Mouse (Mus musculus): ENCODE results near the gene Taok3. TPM values are rescaled to one million over a fixed set of nuclear protein-coding genes. Genes with fewer than 3 reads are reported as not detected.

Gene Taok3
- polyA plus RNA-seq, 1 experiment from 2014 or later, result 32.1 TPM

GRCm38 (mm10) chr5:117194672-117195071 lies 74.7 kb downstream of the Taok3 start:
- ATAC-seq, result no peak
- no peaks in the 10 kb centered on the region for H3K36me3 ChIP-seq (ENCODE audit: control insufficient read depth, insufficient read depth, low read length)
- no peaks in the 10 kb centered on the region for H3K9me3 ChIP-seq (replicated peaks; ENCODE audit: control insufficient read depth, low read length)
- WGBS, result 91% methylated on average over 5 of the region's 5 CpGs
- DNase-seq (ENCODE audit: low spot score), result no peak
- no peak overlapping the region for H3K4me2 ChIP-seq (ENCODE audit: low read length)
- H3K9ac ChIP-seq (ENCODE audit: low read length), result no peak overlapping the region
- no peak overlapping the region for H3K4me3 ChIP-seq (ENCODE audit: low read depth, low read length)
- H3K4me1 ChIP-seq (ENCODE audit: control insufficient read depth, insufficient read depth, low read length), result no peaks in the 10 kb centered on the region
- no peak overlapping the region for H3K27ac ChIP-seq (ENCODE audit: low read depth, low read length)
- H3K27me3 ChIP-seq (replicated peaks; ENCODE audit: control insufficient read depth, insufficient read depth, low read length), result no peaks in the 10 kb centered on the region

GRCm38 (mm10) chr5:117196551-117196950 lies 76.6 kb downstream of the Taok3 start:
- no peak overlapping the region for H3K4me3 ChIP-seq (ENCODE audit: low read depth, low read length)
- WGBS, result 95% methylated on average over 7 of the region's 7 CpGs
- no peak overlapping the region for H3K4me2 ChIP-seq (ENCODE audit: low read length)
- no peaks in the 10 kb centered on the region for H3K4me1 ChIP-seq (ENCODE audit: control insufficient read depth, insufficient read depth, low read length)
- no peaks in the 10 kb centered on the region for H3K27me3 ChIP-seq (replicated peaks; ENCODE audit: control insufficient read depth, insufficient read depth, low read length)
- ATAC-seq (no peak), DNase-seq (ENCODE audit: low spot score) (no peak)
- H3K9me3 ChIP-seq (replicated peaks; ENCODE audit: control insufficient read depth, low read length), result no peaks in the 10 kb centered on the region
- H3K27ac ChIP-seq (ENCODE audit: low read depth, low read length), result no peak overlapping the region
- no peaks in the 10 kb centered on the region for H3K36me3 ChIP-seq (ENCODE audit: control insufficient read depth, insufficient read depth, low read length)
- H3K9ac ChIP-seq (ENCODE audit: low read length), result no peak overlapping the region

GRCm38 (mm10) chr5:117198390-117198789 lies 78.5 kb downstream of the Taok3 start:
- WGBS, result 75% methylated on average over 3 of the region's 3 CpGs
- no peak for ATAC-seq

GRCm38 (mm10) chr5:117207286-117207685 lies 87.4 kb downstream of the Taok3 start:
- Histone ChIP-seq H3K36me3 (ENCODE audit: control insufficient read depth, insufficient read depth, low read length) (no peaks in the 10 kb centered on the region), H3K27me3 (replicated peaks; ENCODE audit: control insufficient read depth, insufficient read depth, low read length) (no peaks in the 10 kb centered on the region), H3K4me1 (ENCODE audit: control insufficient read depth, insufficient read depth, low read length) (no peaks in the 10 kb centered on the region), H3K27ac (ENCODE audit: low read depth, low read length) (no peak overlapping the region), H3K4me2 (ENCODE audit: low read length) (no peak overlapping the region), H3K9me3 (replicated peaks; ENCODE audit: control insufficient read depth, low read length) (no peaks in the 10 kb centered on the region), H3K4me3 (ENCODE audit: low read depth, low read length) (no peak overlapping the region), H3K9ac (ENCODE audit: low read length) (no peak overlapping the region)
- 67% methylated on average over 16 of the region's 16 CpGs for WGBS
- ATAC-seq (no peak), DNase-seq (ENCODE audit: low spot score) (peak; percentile 51)

More at GRCm38 (mm10) chr5:117198390-117198789, 78.5 kb downstream of the Taok3 start:
- H3K9ac ChIP-seq (ENCODE audit: low read length), result no peak overlapping the region
- H3K4me3 ChIP-seq (ENCODE audit: low read depth, low read length), result no peak overlapping the region
- DNase-seq (ENCODE audit: low spot score), result no peak
- no peaks in the 10 kb centered on the region for H3K9me3 ChIP-seq (replicated peaks; ENCODE audit: control insufficient read depth, low read length)
- H3K27me3 ChIP-seq (replicated peaks; ENCODE audit: control insufficient read depth, insufficient read depth, low read length), result no peaks in the 10 kb centered on the region
- H3K36me3 ChIP-seq (ENCODE audit: control insufficient read depth, insufficient read depth, low read length), result no peaks in the 10 kb centered on the region
- no peak overlapping the region for H3K4me2 ChIP-seq (ENCODE audit: low read length)
- no peaks in the 10 kb centered on the region for H3K4me1 ChIP-seq (ENCODE audit: control insufficient read depth, insufficient read depth, low read length)
- H3K27ac ChIP-seq (ENCODE audit: low read depth, low read length), result no peak overlapping the region

- Histone ChIP-seq H3K9ac (ENCODE audit: low read length) (no peak overlapping the region), H3K4me1 (ENCODE audit: control insufficient read depth, insufficient read depth, low read length) (no peaks in the 10 kb centered on the region), H3K27me3 (replicated peaks; ENCODE audit: control insufficient read depth, insufficient read depth, low read length) (no peaks in the 10 kb centered on the region), H3K36me3 (ENCODE audit: control insufficient read depth, insufficient read depth, low read length) (0 out of 2 replicates have a peak, but pooled peaks cover 3% of the 10 kb centered on the region), H3K9me3 (replicated peaks; ENCODE audit: control insufficient read depth, low read length) (no peaks in the 10 kb centered on the region), H3K27ac (ENCODE audit: low read depth, low read length) (no peak overlapping the region), H3K4me3 (ENCODE audit: low read depth, low read length) (no peak overlapping the region), H3K4me2 (ENCODE audit: low read length) (no peak overlapping the region)
- ATAC-seq (no peak), DNase-seq (ENCODE audit: low spot score) (no peak)
- 80% methylated on average over 4 of the region's 4 CpGs for WGBS
These were observed 94.1 kb downstream of the Taok3 start for GRCm38 (mm10) chr5:117214016-117214415.

GRCm38 (mm10) chr5:117231059-117231458 lies 111.1 kb downstream of the Taok3 start:
- no peak overlapping the region for H3K27ac ChIP-seq (ENCODE audit: low read depth, low read length)
- H3K4me1 ChIP-seq (ENCODE audit: control insufficient read depth, insufficient read depth, low read length), result no peaks in the 10 kb centered on the region
- no peak overlapping the region for H3K4me3 ChIP-seq (ENCODE audit: low read depth, low read length)
- no peak overlapping the region for H3K4me2 ChIP-seq (ENCODE audit: low read length)
- DNase-seq (ENCODE audit: low spot score) (no peak), ATAC-seq (no peak)
- WGBS, result 66% methylated on average over 12 of the region's 12 CpGs
- H3K36me3 ChIP-seq (ENCODE audit: control insufficient read depth, insufficient read depth, low read length), result peaks cover 3% of the 10 kb centered on the region; the same call in 1 of the 2 replicates
- H3K27me3 ChIP-seq (replicated peaks; ENCODE audit: control insufficient read depth, insufficient read depth, low read length), result no peaks in the 10 kb centered on the region
- no peaks in the 10 kb centered on the region for H3K9me3 ChIP-seq (replicated peaks; ENCODE audit: control insufficient read depth, low read length)
- H3K9ac ChIP-seq (ENCODE audit: low read length), result no peak overlapping the region

- DNase-seq (ENCODE audit: low spot score), result no peak
- Histone ChIP-seq H3K4me3 (ENCODE audit: low read depth, low read length) (no peak overlapping the region), H3K4me1 (ENCODE audit: control insufficient read depth, insufficient read depth, low read length) (no peaks in the 10 kb centered on the region), H3K4me2 (ENCODE audit: low read length) (no peak overlapping the region), H3K9ac (ENCODE audit: low read length) (no peak overlapping the region), H3K36me3 (ENCODE audit: control insufficient read depth, insufficient read depth, low read length) (no peaks in the 10 kb centered on the region), H3K9me3 (replicated peaks; ENCODE audit: control insufficient read depth, low read length) (no peaks in the 10 kb centered on the region), H3K27me3 (replicated peaks; ENCODE audit: control insufficient read depth, insufficient read depth, low read length) (no peaks in the 10 kb centered on the region), H3K27ac (ENCODE audit: low read depth, low read length) (no peak overlapping the region)
- 83% methylated on average over 5 of the region's 5 CpGs for WGBS
- ATAC-seq, result no peak
These were observed 116.6 kb downstream of the Taok3 start for GRCm38 (mm10) chr5:117236540-117236939.

- Histone ChIP-seq H3K27me3 (replicated peaks; ENCODE audit: control insufficient read depth, insufficient read depth, low read length) (no peaks in the 10 kb centered on the region), H3K4me2 (ENCODE audit: low read length) (no peak overlapping the region), H3K9me3 (replicated peaks; ENCODE audit: control insufficient read depth, low read length) (no peaks in the 10 kb centered on the region), H3K4me3 (ENCODE audit: low read depth, low read length) (no peak overlapping the region), H3K27ac (ENCODE audit: low read depth, low read length) (no peak overlapping the region), H3K36me3 (ENCODE audit: control insufficient read depth, insufficient read depth, low read length) (no peaks in the 10 kb centered on the region), H3K9ac (ENCODE audit: low read length) (no peak overlapping the region), H3K4me1 (ENCODE audit: control insufficient read depth, insufficient read depth, low read length) (peaks cover 3% of the 10 kb centered on the region; the same call in 1 of the 2 replicates)
- peak; percentile 11 for DNase-seq (ENCODE audit: low spot score)
- ATAC-seq, result no peak
- 79% methylated on average over 4 of the region's 4 CpGs for WGBS
These were observed 119.2 kb downstream of the Taok3 start for GRCm38 (mm10) chr5:117239106-117239505.

GRCm38 (mm10) chr5:117240321-117240731 lies 120.4 kb downstream of the Taok3 start:
- peak overlapping the region; percentile 79 for H3K9ac ChIP-seq (ENCODE audit: low read length)
- no peaks in the 10 kb centered on the region for H3K36me3 ChIP-seq (ENCODE audit: control insufficient read depth, insufficient read depth, low read length)
- DNase-seq (ENCODE audit: low spot score) (peak; percentile 77), ATAC-seq (peak; percentile 69)
- no peaks in the 10 kb centered on the region for H3K9me3 ChIP-seq (replicated peaks; ENCODE audit: control insufficient read depth, low read length)
- 5% methylated on average over 12 of the region's 12 CpGs for WGBS
- peak overlapping the region; percentile 66 for H3K4me2 ChIP-seq (ENCODE audit: low read length)
- H3K27ac ChIP-seq (ENCODE audit: low read depth, low read length), result peak overlapping the region; percentile 86
- H3K4me3 ChIP-seq (ENCODE audit: low read depth, low read length), result peak overlapping the region; percentile 55
- peaks cover 3% of the 10 kb centered on the region; the same call in 1 of the 2 replicates for H3K4me1 ChIP-seq (ENCODE audit: control insufficient read depth, insufficient read depth, low read length)
- no peaks in the 10 kb centered on the region for H3K27me3 ChIP-seq (replicated peaks; ENCODE audit: control insufficient read depth, insufficient read depth, low read length)

All from forebrain, embryonic 14.5 days (tissue).